Mouse (Mus musculus): ENCODE measurements around the gene Tmem8b. TPM values are rescaled to one million over a fixed set of nuclear protein-coding genes. Genes with fewer than 3 reads are reported as not detected.

The Tmem8b gene
- polyA plus RNA-seq, 1 experiment from 2014 or later, result 0.44 TPM

DNA sequence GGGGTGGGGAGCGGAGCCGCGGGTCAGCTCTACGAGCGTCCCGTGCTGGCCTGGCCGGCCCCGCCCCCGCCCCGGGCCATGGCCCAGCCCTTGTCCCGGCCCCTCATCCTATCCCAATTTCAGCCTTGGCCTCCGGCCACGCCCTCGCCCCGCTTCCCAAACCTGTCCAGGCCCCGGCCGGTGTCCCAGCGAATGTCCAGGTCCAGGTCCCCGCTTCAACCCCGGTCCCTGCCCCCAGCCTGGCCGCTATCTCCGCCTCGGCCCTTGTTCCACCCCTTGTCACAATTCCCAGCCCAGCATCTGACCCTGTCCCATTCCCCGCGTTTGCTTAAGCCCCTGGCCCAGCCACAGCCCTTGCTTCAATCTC is 640 bp downstream of the Tmem8b start:
- Histone ChIP-seq H3K9me3 (replicated peaks) (no peaks in the 10 kb centered on the region), H3K27me3 (replicated peaks) (peaks cover 58% of the 10 kb centered on the region), H3K9ac (peak overlapping the region; percentile 87), H3K4me1 (peaks cover 17% of the 10 kb centered on the region), H3K36me3 (no peaks in the 10 kb centered on the region), H3K27ac (0 out of 2 replicates have a peak overlapping the region, but pooled peaks have one; percentile 17), H3K4me2 (peak overlapping the region; percentile 96), H3K4me3 (peak overlapping the region; percentile 77)
- WGBS (ENCODE audit: insufficient replicate concordance), result under 1% methylated on average over 19 of the region's 25 CpGs
- peak; percentile 74; the same call in 1 of the 2 replicates for ATAC-seq

DNA sequence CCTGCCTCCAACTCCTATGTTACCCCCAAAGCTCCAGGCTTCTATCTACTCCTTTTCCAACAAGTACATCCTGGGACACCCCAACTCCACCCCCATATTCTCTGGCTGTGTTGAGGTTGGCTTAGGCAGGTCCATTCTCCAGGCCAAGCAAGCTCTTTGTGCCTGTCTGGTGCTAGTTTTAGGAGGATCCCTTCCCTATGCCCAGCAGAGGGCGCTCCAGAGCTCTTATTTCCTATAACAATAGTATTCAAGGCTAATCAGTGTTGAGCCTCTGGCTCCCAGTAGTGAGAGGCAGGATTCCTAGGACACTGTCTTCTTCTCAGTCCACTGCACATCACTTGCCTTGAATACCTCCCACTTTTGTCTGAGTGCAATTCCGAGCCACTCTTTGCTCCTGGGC is 3.3 kb downstream of the Tmem8b start:
- Histone ChIP-seq H3K36me3 (no peaks in the 10 kb centered on the region), H3K27me3 (replicated peaks) (peaks cover 31% of the 10 kb centered on the region), H3K4me3 (no peak overlapping the region), H3K27ac (no peak overlapping the region), H3K9ac (no peak overlapping the region), H3K9me3 (replicated peaks) (no peaks in the 10 kb centered on the region), H3K4me2 (no peak overlapping the region), H3K4me1 (peaks cover 17% of the 10 kb centered on the region)
- 9% methylated on average over 2 of the region's 2 CpGs for WGBS (ENCODE audit: insufficient replicate concordance)
- ATAC-seq, result no peak

DNA sequence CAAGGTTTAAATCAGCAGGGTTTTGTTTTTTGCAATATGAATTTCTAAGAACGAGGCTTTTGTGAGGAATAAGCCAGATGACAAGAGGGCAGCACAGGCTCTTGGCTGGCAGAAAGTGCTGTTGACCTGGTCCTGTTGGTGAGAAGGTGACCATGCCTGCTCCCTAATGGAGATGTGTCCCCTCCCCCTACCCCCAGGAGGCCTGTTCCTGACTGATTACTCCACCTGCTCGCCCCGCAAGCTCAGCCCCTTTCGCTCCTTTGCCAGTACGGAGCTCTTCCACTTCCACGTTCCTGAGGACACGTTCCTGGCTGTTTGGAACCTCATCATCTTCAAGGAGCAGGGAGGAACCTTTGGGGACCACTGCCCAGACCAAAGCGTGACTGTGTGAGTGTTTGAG is 4.9 kb downstream of the Tmem8b start:
- WGBS (ENCODE audit: insufficient replicate concordance), result 63% methylated on average over 8 of the region's 8 CpGs
- ATAC-seq, result no peak
- Histone ChIP-seq H3K9ac (no peak overlapping the region), H3K27ac (no peak overlapping the region), H3K9me3 (replicated peaks) (no peaks in the 10 kb centered on the region), H3K4me2 (no peak overlapping the region), H3K27me3 (replicated peaks) (peaks cover 24% of the 10 kb centered on the region), H3K36me3 (no peaks in the 10 kb centered on the region), H3K4me1 (peaks cover 9% of the 10 kb centered on the region), H3K4me3 (no peak overlapping the region)

DNA sequence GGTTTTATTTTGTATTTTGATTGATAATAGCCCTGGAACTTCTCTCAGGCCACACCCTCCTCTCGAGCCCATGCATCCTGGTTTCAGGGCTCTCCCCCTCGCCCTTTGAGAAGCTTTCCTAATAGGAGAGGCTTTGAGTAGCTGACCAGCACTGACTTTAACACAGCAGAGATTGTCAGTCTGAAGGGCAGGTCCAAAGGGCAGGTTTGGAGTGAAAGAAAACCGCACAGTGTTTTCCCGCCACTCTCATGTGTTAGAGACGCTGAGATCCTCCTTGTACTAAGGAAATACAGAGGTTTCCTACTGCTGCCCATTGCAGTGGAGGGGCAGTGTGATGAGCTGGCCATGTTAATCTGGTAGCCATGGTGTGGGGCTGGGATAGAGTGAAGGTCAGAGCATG is 6.2 kb downstream of the Tmem8b start:
- Histone ChIP-seq H3K4me2 (no peak overlapping the region), H3K4me1 (no peaks in the 10 kb centered on the region), H3K4me3 (no peak overlapping the region), H3K27me3 (replicated peaks) (peaks cover 20% of the 10 kb centered on the region), H3K9ac (no peak overlapping the region), H3K36me3 (no peaks in the 10 kb centered on the region), H3K27ac (no peak overlapping the region), H3K9me3 (replicated peaks) (no peaks in the 10 kb centered on the region)
- WGBS (ENCODE audit: insufficient replicate concordance), result 59% methylated on average over 5 of the region's 5 CpGs
- no peak for ATAC-seq

DNA sequence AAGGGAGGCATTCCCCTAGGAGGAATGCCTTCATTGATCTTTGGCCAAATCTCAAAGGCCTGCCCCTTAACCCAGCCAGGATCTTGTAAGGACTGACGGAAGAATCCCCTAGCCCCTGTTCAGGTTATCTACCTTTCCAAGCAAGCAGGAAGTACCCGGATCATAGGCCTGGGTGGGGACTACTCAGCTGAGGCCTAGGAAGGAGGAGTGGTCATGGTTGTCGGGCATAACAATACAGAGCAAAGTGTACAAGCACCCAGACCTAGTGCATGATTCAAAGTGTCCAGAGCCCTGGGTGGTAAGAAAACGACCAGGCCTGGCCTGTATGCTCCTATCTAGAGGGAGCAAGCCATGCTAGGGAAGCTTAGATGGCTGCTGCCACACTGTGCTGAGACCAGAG is 6.8 kb downstream of the Tmem8b start:
- H3K4me1 ChIP-seq, result no peaks in the 10 kb centered on the region
- WGBS (ENCODE audit: insufficient replicate concordance), result 48% methylated on average over 4 of the region's 4 CpGs

DNA sequence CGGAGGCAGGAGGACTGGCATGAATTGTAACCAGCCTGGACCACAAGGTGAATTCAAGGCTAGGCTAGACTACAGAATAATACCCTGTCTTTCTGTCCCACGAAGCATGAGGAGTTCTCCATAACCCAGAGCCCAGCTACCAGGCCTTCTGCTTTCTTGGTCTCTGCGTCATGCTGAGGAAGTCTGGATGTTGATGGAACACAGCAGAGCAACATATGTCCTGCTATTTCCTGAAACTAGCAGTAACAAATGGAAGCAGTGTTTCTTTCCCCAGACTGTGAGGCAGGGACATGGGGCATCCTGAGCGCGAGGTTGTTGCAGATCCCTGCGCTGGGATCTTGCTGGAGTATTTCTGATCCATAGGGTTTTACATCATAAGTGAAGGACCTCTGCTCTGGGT is 9.8 kb downstream of the Tmem8b start:
- Histone ChIP-seq H3K9me3 (replicated peaks) (no peaks in the 10 kb centered on the region), H3K4me2 (no peak overlapping the region), H3K27ac (no peak overlapping the region), H3K9ac (no peak overlapping the region), H3K4me1 (no peaks in the 10 kb centered on the region), H3K4me3 (no peak overlapping the region), H3K36me3 (no peaks in the 10 kb centered on the region), H3K27me3 (replicated peaks) (0 out of 2 replicates have a peak, but pooled peaks cover 7% of the 10 kb centered on the region)
- no peak for ATAC-seq
- WGBS (ENCODE audit: insufficient replicate concordance), result 74% methylated on average over 6 of the region's 6 CpGs

More for the DNA sequence above, 6.8 kb downstream of the Tmem8b start:
- ATAC-seq, result no peak
- no peaks in the 10 kb centered on the region for H3K9me3 ChIP-seq (replicated peaks)
- H3K9ac ChIP-seq, result no peak overlapping the region
- H3K27ac ChIP-seq, result no peak overlapping the region
- H3K36me3 ChIP-seq, result no peaks in the 10 kb centered on the region
- no peak overlapping the region for H3K4me2 ChIP-seq
- no peak overlapping the region for H3K4me3 ChIP-seq
- H3K27me3 ChIP-seq (replicated peaks), result peaks cover 17% of the 10 kb centered on the region

DNA sequence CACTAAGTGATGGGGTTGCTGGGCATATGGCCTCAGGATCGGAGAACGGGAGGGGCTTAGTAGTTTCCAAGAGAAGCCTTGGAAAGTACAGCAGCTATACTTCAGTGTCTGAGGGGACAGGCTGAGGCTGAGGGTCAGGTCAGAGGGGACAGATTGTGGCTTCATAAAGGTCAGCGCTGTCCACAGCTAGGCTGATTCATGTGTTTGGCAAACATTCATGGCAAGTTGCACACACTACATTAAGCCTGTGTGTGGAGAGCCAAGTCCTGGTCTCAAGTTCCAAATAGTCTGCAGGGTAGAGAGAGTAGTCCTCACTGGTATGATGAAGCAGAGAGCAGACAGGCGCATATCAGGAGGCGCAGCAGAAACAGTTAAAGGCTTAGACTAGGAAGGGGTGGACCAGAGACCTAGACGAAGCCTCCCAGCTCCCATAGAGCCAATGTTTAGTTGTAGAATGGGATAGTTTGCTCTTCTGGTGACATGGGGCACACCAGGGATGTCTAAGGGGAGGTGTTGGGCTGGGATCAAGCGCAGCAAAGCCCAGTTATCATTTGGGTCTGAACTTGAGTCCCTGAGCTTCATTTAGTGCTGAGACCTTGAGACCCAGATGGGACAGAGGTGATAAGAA is 10.8 kb downstream of the Tmem8b start:
- H3K27me3 ChIP-seq (replicated peaks), result 0 out of 2 replicates have a peak, but pooled peaks cover 7% of the 10 kb centered on the region
- H3K9me3 ChIP-seq (replicated peaks), result no peaks in the 10 kb centered on the region
- H3K4me3 ChIP-seq, result no peak overlapping the region
- no peak overlapping the region for H3K27ac ChIP-seq
- ATAC-seq, result no peak
- H3K36me3 ChIP-seq, result no peaks in the 10 kb centered on the region
- no peak overlapping the region for H3K4me2 ChIP-seq
- no peak overlapping the region for H3K9ac ChIP-seq
- 74% methylated on average over 7 of the region's 7 CpGs for WGBS (ENCODE audit: insufficient replicate concordance)
- no peaks in the 10 kb centered on the region for H3K4me1 ChIP-seq

DNA sequence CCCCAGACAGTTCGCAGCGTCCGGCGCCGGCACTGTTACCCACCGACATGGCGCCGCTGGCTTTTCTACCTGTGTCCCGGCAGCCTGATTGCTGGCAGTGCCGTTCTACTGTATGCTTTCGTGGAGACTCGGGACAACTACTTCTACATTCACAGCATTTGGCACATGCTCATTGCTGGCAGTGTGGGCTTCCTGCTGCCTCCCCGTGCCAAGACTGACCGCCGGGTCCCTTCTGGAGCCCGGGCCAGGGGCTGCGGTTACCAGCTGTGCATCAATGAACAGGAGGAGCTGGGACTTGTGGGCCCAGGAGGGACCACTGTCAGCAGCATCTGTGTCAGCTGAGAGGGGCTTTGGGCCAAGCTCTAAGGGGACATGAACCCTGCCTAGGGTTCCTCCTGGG is 21.2 kb downstream of the Tmem8b start:
- H3K9ac ChIP-seq, result no peak overlapping the region
- no peak for ATAC-seq

DNA sequence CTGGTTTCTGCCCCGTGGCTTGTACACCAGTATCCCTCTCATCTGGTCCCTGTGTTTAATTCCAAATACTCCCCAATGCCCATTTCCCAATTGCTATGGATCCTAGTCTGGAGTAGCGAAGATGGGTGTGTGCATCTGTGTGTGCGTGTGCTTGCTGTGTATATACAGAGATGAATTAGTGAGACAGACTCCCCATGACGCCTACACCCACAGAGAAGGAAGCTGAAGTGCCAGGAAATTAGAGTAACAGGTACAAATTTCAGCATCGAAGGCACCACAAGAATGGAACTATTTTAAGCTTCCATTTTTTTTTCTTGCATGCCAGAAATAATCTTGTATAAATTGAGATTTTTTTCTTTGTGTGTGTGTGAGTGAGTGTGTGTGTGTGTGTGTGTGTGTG is 22.3 kb downstream of the Tmem8b start:
- Histone ChIP-seq H3K4me3 (no peak overlapping the region), H3K4me1 (peaks cover 37% of the 10 kb centered on the region), H3K27ac (no peak overlapping the region), H3K36me3 (no peaks in the 10 kb centered on the region), H3K9ac (no peak overlapping the region), H3K27me3 (replicated peaks) (peaks cover 14% of the 10 kb centered on the region), H3K9me3 (replicated peaks) (no peaks in the 10 kb centered on the region), H3K4me2 (no peak overlapping the region)
- no peak for ATAC-seq
- WGBS (ENCODE audit: insufficient replicate concordance), result 54% methylated on average over 5 of the region's 5 CpGs

More for the DNA sequence above, 21.2 kb downstream of the Tmem8b start:
- peaks cover 14% of the 10 kb centered on the region for H3K27me3 ChIP-seq (replicated peaks)
- no peak overlapping the region for H3K4me3 ChIP-seq
- H3K4me2 ChIP-seq, result no peak overlapping the region
- H3K27ac ChIP-seq, result no peak overlapping the region
- 85% methylated on average over 17 of the region's 17 CpGs for WGBS (ENCODE audit: insufficient replicate concordance)
- no peaks in the 10 kb centered on the region for H3K36me3 ChIP-seq
- peaks cover 28% of the 10 kb centered on the region for H3K4me1 ChIP-seq
- no peaks in the 10 kb centered on the region for H3K9me3 ChIP-seq (replicated peaks)

DNA sequence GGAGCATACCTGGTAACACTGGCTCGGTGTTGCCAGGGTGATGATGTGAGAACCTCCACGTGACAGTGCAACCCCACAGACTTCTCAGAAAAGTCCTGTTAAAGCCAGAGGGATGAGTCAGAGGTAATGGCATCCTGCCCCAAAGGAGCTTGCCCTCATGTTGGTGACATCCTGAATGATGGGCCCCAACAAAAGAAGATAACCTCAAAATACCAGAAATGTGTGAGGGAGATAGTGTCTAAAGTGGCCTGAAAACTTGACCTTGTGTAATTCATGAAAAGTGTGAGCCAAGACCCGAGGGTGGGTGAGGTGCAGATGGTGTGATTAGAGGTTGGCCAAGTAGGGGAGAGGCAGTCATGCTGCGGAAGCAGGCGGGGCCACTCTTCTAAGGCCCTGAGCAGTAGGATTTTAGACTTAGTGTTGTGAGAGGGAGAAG is 25.1 kb downstream of the Tmem8b start:
- Histone ChIP-seq H3K27ac (no peak overlapping the region), H3K4me1 (peaks cover 37% of the 10 kb centered on the region), H3K9me3 (replicated peaks) (no peaks in the 10 kb centered on the region), H3K36me3 (no peaks in the 10 kb centered on the region), H3K9ac (no peak overlapping the region), H3K27me3 (replicated peaks) (peaks cover 21% of the 10 kb centered on the region), H3K4me2 (no peak overlapping the region), H3K4me3 (no peak overlapping the region)
- ATAC-seq, result peak; percentile 38; the same call in 1 of the 2 replicates
- 26% methylated on average over 5 of the region's 5 CpGs for WGBS (ENCODE audit: insufficient replicate concordance)

DNA sequence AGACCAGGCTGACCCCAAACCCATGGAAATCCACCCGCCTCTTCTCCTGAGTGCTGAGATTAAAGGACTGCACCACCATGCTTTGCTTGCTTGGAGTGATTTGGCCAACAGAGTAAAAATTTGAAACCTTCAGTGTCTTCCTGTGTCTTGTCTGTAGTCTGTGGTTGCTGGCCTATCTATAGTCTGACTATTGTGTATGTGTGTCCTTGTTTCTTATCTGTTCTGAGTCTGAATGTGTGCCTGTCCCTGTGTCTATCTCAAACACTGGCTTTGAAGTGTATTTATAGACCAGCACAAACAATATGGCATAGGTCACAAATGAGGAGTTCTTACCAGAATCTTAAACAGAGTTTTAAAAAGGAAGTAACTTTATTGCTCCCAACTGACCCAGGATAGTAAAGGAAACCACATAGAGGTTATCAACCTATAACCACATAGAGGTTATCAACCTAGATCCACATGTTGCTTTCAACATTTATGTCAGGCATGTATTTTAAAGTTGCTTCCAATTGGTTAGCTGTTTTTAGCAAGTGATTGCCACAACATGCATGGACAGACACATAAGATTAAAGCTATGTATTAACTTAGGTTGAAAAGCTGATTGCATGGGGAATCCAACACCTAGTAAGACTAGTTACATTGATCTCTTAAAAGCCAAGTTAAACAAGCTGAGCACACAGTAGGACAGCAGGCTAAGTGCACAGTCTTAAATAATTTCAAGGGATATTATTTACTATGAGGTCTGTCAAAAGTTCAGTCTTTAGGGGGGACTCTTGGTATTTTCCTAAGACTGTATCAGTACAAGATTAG is 25.9 kb downstream of the Tmem8b start:
- Histone ChIP-seq H3K27me3 (replicated peaks) (peaks cover 19% of the 10 kb centered on the region), H3K9me3 (replicated peaks) (no peaks in the 10 kb centered on the region), H3K4me3 (no peak overlapping the region), H3K9ac (no peak overlapping the region), H3K4me2 (no peak overlapping the region), H3K27ac (no peak overlapping the region), H3K36me3 (no peaks in the 10 kb centered on the region), H3K4me1 (peaks cover 37% of the 10 kb centered on the region)
- 32% methylated on average over 1 of the region's 1 CpGs for WGBS (ENCODE audit: insufficient replicate concordance)
- ATAC-seq, result peak; percentile 52

DNA sequence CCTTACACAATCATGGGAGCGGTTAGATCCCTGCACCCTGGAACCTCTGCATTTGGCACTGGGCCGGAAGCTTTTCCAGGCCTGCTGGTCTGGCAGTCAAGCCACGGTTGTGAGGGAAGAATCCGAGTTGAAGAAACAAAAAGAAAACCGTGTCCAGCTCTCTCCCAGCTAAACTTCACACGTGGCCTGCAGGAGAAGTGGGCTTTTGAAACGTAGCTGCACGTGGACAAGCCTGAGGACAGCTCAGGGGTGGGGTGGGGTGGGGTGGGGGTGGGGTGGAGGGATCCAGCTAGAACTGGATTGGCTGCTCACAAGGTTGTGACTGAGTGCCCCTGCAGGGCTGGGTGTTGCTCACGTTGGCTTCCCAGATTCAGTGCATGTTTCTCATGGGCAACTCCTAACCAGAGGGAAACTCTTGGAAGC is 26.5 kb downstream of the Tmem8b start:
- Histone ChIP-seq H3K4me3 (no peak overlapping the region), H3K36me3 (no peaks in the 10 kb centered on the region), H3K27me3 (replicated peaks) (peaks cover 13% of the 10 kb centered on the region), H3K4me2 (no peak overlapping the region), H3K4me1 (peaks cover 37% of the 10 kb centered on the region), H3K27ac (no peak overlapping the region), H3K9me3 (replicated peaks) (no peaks in the 10 kb centered on the region), H3K9ac (no peak overlapping the region)
- 28% methylated on average over 9 of the region's 9 CpGs for WGBS (ENCODE audit: insufficient replicate concordance)
- ATAC-seq, result peak; percentile 68; the same call in 1 of the 2 replicates
